Mouse (Mus musculus): ENCODE data around the gene Fahd1. TPM values are rescaled to one million over a fixed set of nuclear protein-coding genes. Genes with fewer than 3 reads are reported as not detected.

Fahd1 gene
- polyA plus RNA-seq, 1 experiment: 7.8 TPM

GRCm38 (mm10) chr17:24860076-24860475 lies 9.9 kb upstream of the Fahd1 start:
- no peak overlapping the region for H3K27ac ChIP-seq (ENCODE audit: control insufficient read depth, insufficient read depth, low read length)

GRCm38 (mm10) chr17:24858967-24859366 lies 8.8 kb upstream of the Fahd1 start:
- H3K27ac ChIP-seq (ENCODE audit: control insufficient read depth, insufficient read depth, low read length): no peak overlapping the region
- H3K36me3 ChIP-seq (ENCODE audit: control insufficient read depth, insufficient read depth, low read length): peaks cover 6% of the 10 kb centered on the region

More at GRCm38 (mm10) chr17:24860076-24860475, 9.9 kb upstream of the Fahd1 start:
- peaks cover 6% of the 10 kb centered on the region for H3K36me3 ChIP-seq (ENCODE audit: control insufficient read depth, insufficient read depth, low read length)
- H3K4me3 ChIP-seq (ENCODE audit: control insufficient read depth, insufficient read depth, low read length): no peak overlapping the region
- H3K4me1 ChIP-seq (replicated peaks; ENCODE audit: control insufficient read depth, insufficient read depth, low read length): no peaks in the 10 kb centered on the region
- H3K27me3 ChIP-seq (ENCODE audit: control insufficient read depth, insufficient read depth, low read length): no peaks in the 10 kb centered on the region
- DNase-seq: no peak
- WGBS: 99% methylated on average over 8 of the region's 8 CpGs
- TF ChIP-seq CTCF (IDR thresholded peaks at IDR 0.05; ENCODE audit: borderline replicate concordance, control insufficient read depth, extremely low read depth, insufficient read depth, low read length, poor library complexity) (no peak), POLR2A (IDR thresholded peaks at IDR 0.05; ENCODE audit: control insufficient read depth, extremely low read depth, insufficient read depth, low read length, poor library complexity) (no peak)

GRCm38 (mm10) chr17:24857831-24858470 lies 7.8 kb upstream of the Fahd1 start:
- Histone ChIP-seq H3K27ac (ENCODE audit: control insufficient read depth, insufficient read depth, low read length) (no peak overlapping the region), H3K4me1 (replicated peaks; ENCODE audit: control insufficient read depth, insufficient read depth, low read length) (no peaks in the 10 kb centered on the region), H3K36me3 (ENCODE audit: control insufficient read depth, insufficient read depth, low read length) (peaks cover 6% of the 10 kb centered on the region), H3K27me3 (ENCODE audit: control insufficient read depth, insufficient read depth, low read length) (no peaks in the 10 kb centered on the region), H3K4me3 (ENCODE audit: control insufficient read depth, insufficient read depth, low read length) (no peak overlapping the region)
- no peak for DNase-seq
- WGBS: 88% methylated on average over 8 of the region's 8 CpGs
- TF ChIP-seq POLR2A (IDR thresholded peaks at IDR 0.05; ENCODE audit: control insufficient read depth, extremely low read depth, insufficient read depth, low read length, poor library complexity) (no peak), CTCF (IDR thresholded peaks at IDR 0.05; ENCODE audit: borderline replicate concordance, control insufficient read depth, extremely low read depth, insufficient read depth, low read length, poor library complexity) (no peak)

More at GRCm38 (mm10) chr17:24858967-24859366, 8.8 kb upstream of the Fahd1 start:
- Histone ChIP-seq H3K27me3 (ENCODE audit: control insufficient read depth, insufficient read depth, low read length) (no peaks in the 10 kb centered on the region), H3K4me3 (ENCODE audit: control insufficient read depth, insufficient read depth, low read length) (no peak overlapping the region), H3K4me1 (replicated peaks; ENCODE audit: control insufficient read depth, insufficient read depth, low read length) (no peaks in the 10 kb centered on the region)
- no peak for TF ChIP-seq CTCF (IDR thresholded peaks at IDR 0.05; ENCODE audit: borderline replicate concordance, control insufficient read depth, extremely low read depth, insufficient read depth, low read length, poor library complexity)
- no peak for DNase-seq
- 83% methylated on average over 6 of the region's 6 CpGs for WGBS

- TF ChIP-seq CTCF (IDR thresholded peaks at IDR 0.05; ENCODE audit: borderline replicate concordance, control insufficient read depth, extremely low read depth, insufficient read depth, low read length, poor library complexity) (no peak), POLR2A (IDR thresholded peaks at IDR 0.05; ENCODE audit: control insufficient read depth, extremely low read depth, insufficient read depth, low read length, poor library complexity) (no peak)
- no peak for DNase-seq
- H3K4me1 ChIP-seq (replicated peaks; ENCODE audit: control insufficient read depth, insufficient read depth, low read length): no peaks in the 10 kb centered on the region
- H3K27ac ChIP-seq (ENCODE audit: control insufficient read depth, insufficient read depth, low read length): no peak overlapping the region
- peaks cover 6% of the 10 kb centered on the region for H3K36me3 ChIP-seq (ENCODE audit: control insufficient read depth, insufficient read depth, low read length)
- no peaks in the 10 kb centered on the region for H3K27me3 ChIP-seq (ENCODE audit: control insufficient read depth, insufficient read depth, low read length)
- no peak overlapping the region for H3K4me3 ChIP-seq (ENCODE audit: control insufficient read depth, insufficient read depth, low read length)
- 95% methylated on average over 13 of the region's 13 CpGs for WGBS
Observed at GRCm38 (mm10) chr17:24856589-24856988, 6.4 kb upstream of the Fahd1 start.

GRCm38 (mm10) chr17:24855838-24856464 lies 5.8 kb upstream of the Fahd1 start:
- Histone ChIP-seq H3K27ac (ENCODE audit: control insufficient read depth, insufficient read depth, low read length) (no peak overlapping the region), H3K36me3 (ENCODE audit: control insufficient read depth, insufficient read depth, low read length) (peaks cover 1% of the 10 kb centered on the region; the same call in 1 of the 2 replicates), H3K27me3 (ENCODE audit: control insufficient read depth, insufficient read depth, low read length) (no peaks in the 10 kb centered on the region), H3K4me1 (replicated peaks; ENCODE audit: control insufficient read depth, insufficient read depth, low read length) (peaks cover 2% of the 10 kb centered on the region; the same call in 1 of the 2 replicates), H3K4me3 (ENCODE audit: control insufficient read depth, insufficient read depth, low read length) (no peak overlapping the region)
- no peak for TF ChIP-seq POLR2A (IDR thresholded peaks at IDR 0.05; ENCODE audit: control insufficient read depth, extremely low read depth, insufficient read depth, low read length, poor library complexity)
- TF ChIP-seq CTCF (IDR thresholded peaks at IDR 0.05; ENCODE audit: borderline replicate concordance, control insufficient read depth, extremely low read depth, insufficient read depth, low read length, poor library complexity): no peak
- no peak for DNase-seq
- whole genome bisulfite sequencing: 92% methylated on average over 3 of the region's 3 CpGs

- no peak overlapping the region for H3K4me3 ChIP-seq (ENCODE audit: control insufficient read depth, insufficient read depth, low read length)
- no peak overlapping the region for H3K27ac ChIP-seq (ENCODE audit: control insufficient read depth, insufficient read depth, low read length)
- TF ChIP-seq CTCF (IDR thresholded peaks at IDR 0.05; ENCODE audit: borderline replicate concordance, control insufficient read depth, extremely low read depth, insufficient read depth, low read length, poor library complexity): no peak
- TF ChIP-seq POLR2A (IDR thresholded peaks at IDR 0.05; ENCODE audit: control insufficient read depth, extremely low read depth, insufficient read depth, low read length, poor library complexity): no peak
- H3K36me3 ChIP-seq (ENCODE audit: control insufficient read depth, insufficient read depth, low read length): no peaks in the 10 kb centered on the region
- no peaks in the 10 kb centered on the region for H3K27me3 ChIP-seq (ENCODE audit: control insufficient read depth, insufficient read depth, low read length)
- peaks cover 6% of the 10 kb centered on the region for H3K4me1 ChIP-seq (replicated peaks; ENCODE audit: control insufficient read depth, insufficient read depth, low read length)
- 84% methylated on average over 10 of the region's 10 CpGs for WGBS
- DNase-seq: no peak
Observed at GRCm38 (mm10) chr17:24851381-24852125, 1.4 kb upstream of the Fahd1 start.
